ENCODE assay signal across 9 mouse cellular contexts in the genomic region with DNA sequence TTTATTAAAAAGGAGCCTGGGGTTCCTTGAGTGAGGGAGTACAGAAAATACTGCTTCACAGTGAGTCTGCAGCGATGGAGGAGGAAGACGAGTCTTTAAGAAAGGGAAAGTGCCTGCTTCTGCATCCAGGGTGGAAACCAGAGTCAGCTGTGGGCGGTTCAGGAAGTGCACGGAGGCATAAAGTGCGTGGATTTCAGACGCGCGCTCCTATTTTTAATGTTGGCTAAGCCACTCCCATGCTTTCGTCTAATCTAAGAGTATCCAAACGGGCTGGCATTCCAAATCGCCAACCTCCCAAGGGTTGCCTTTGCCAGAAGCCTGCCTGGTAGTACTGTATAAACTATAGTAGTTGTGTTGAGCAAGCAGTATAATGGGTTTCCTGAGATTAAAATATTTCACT. TPM values are rescaled to one million over a fixed set of nuclear protein-coding genes. Genes with fewer than 3 reads are reported as not detected.
DNase-seq lines count a peak whose midpoint lies in the region; ATAC-seq lines count a peak whose summit lies in the region.
"Had no signal": no experiment of that assay in that cellular context is flagged by ENCODE, and none has a peak within 500 bp of the region (broad histone marks: within the 10 kb centered on the region; RNA-seq: fewer than 3 reads in every experiment).

No protein-coding gene starts in this region.

- no peak overlapping the region for H3K9ac ChIP-seq in embryonic facial prominence, embryonic 15.5 days
- 0 out of 2 replicates have a peak overlapping the region, but pooled peaks have one; percentile 27 for H3K9ac ChIP-seq in lung, embryonic 16.5 days (ENCODE audit: low read length)

- 32% methylated on average over 11 of the region's 11 CpGs for WGBS in embryonic facial prominence, embryonic 15.5 days
- 25% methylated on average over 11 of the region's 11 CpGs for WGBS in lung, embryonic 16.5 days

- ATAC-seq in embryonic facial prominence, embryonic 15.5 days (ENCODE audit: insufficient number of reproducible peaks, low FRiP score, low TSS enrichment, low read depth) = no peak
- ATAC-seq in lung, embryonic 16.5 days (ENCODE audit: low read depth) = peak; percentile 51; the same call in 1 of the 2 replicates

- H3K4me2 ChIP-seq in embryonic facial prominence, embryonic 15.5 days (replicated peaks) = peak overlapping the region; percentile 40
- peak overlapping the region; percentile 50 for H3K4me2 ChIP-seq in lung, embryonic 16.5 days (ENCODE audit: low read depth, low read length)

- peak; percentile 13 to 50 for DNase-seq in layer of hippocampus, adult 18-20 months (ENCODE audit: low spot score in 2 of 2)
- no peak for DNase-seq in layer of hippocampus, adult 9-10 months (ENCODE audit: low spot score)
- DNase-seq in heart, postnatal 25 days (ENCODE audit: low spot score) = peak; percentile 9
- peak; percentile 28 to 36 for DNase-seq in kidney, postnatal 36 days
- DNase-seq in right cerebral cortex, adult 2 months (ENCODE audit: low spot score in 2 of 2) = peak; percentile 74 to 77
- DNase-seq in adipocyte (ENCODE audit: low spot score) = no peak

- intact Hi-C loops in heart, postnatal 25 days (cut with DNase I) = no loop called here

- H3K4me3 ChIP-seq in embryonic facial prominence, embryonic 15.5 days (replicated peaks) = peak overlapping the region; percentile 28
- peak overlapping the region; percentile 36 for H3K4me3 ChIP-seq in lung, embryonic 16.5 days (ENCODE audit: low read length)

- H3K27me3 ChIP-seq in embryonic facial prominence, embryonic 15.5 days = no peaks in the 10 kb centered on the region
- no peaks in the 10 kb centered on the region for H3K27me3 ChIP-seq in lung, embryonic 16.5 days (ENCODE audit: control insufficient read depth, insufficient read depth, low read depth, low read length)
- H3K27me3 ChIP-seq: CH12.LX had no signal

- peaks cover 15% of the 10 kb centered on the region; the same call in 1 of the 2 replicates for H3K4me1 ChIP-seq in embryonic facial prominence, embryonic 15.5 days
- peaks cover 24% of the 10 kb centered on the region for H3K4me1 ChIP-seq in lung, embryonic 16.5 days (replicated peaks; ENCODE audit: control insufficient read depth, insufficient read depth, low read length)

- H3K27ac ChIP-seq in embryonic facial prominence, embryonic 15.5 days (replicated peaks) = no peak overlapping the region
- H3K27ac ChIP-seq in lung, embryonic 16.5 days (ENCODE audit: low read length) = peak overlapping the region; percentile 64

- H3K9me3 ChIP-seq in embryonic facial prominence, embryonic 15.5 days (replicated peaks) = no peaks in the 10 kb centered on the region
- H3K9me3 ChIP-seq in lung, embryonic 16.5 days (ENCODE audit: control insufficient read depth, low read length) = no peaks in the 10 kb centered on the region

- H3K36me3 ChIP-seq in embryonic facial prominence, embryonic 15.5 days = no peaks in the 10 kb centered on the region
- no peaks in the 10 kb centered on the region for H3K36me3 ChIP-seq in lung, embryonic 16.5 days (ENCODE audit: control insufficient read depth, insufficient read depth, low read length)

RNA-seq across cellular contexts. Expression of a gene that starts 50.4 kb away (rescaled TPM):
- total RNA-seq in layer of hippocampus, adult 18-20 months (2021) = 100 to 1,000 TPM; 154 to 161 TPM
- 192 and 198 TPM in 2 replicates for polyA plus RNA-seq in embryonic facial prominence, embryonic 15.5 days (2015; fragmentation: Nextera tagmentation; extraction: Ambion mirVana)
- 10 to 100 TPM; 55.0 to 60.9 TPM for total RNA-seq in heart, postnatal 25 days (2021)
- polyA plus RNA-seq in lung, embryonic 16.5 days (2015; fragmentation: Nextera tagmentation; extraction: Ambion mirVana) = 220 and 239 TPM in 2 replicates

Comparison
In these comparisons a context has a peak if more than half of its experiments do, and no peak if none do; other contexts are left out.
1. DNase-seq: peak in layer of hippocampus, adult 18-20 months (2 of 2), heart, postnatal 25 days (single experiment), kidney, postnatal 36 days (2 of 2) and right cerebral cortex, adult 2 months (2 of 2); none in layer of hippocampus, adult 9-10 months (single experiment) and adipocyte (single experiment).